Mouse (Mus musculus): ENCODE data around the gene Klhdc3.
A peak's percentile ranks its signal among the peaks of the same experiment; 100 is the strongest.

DNA sequence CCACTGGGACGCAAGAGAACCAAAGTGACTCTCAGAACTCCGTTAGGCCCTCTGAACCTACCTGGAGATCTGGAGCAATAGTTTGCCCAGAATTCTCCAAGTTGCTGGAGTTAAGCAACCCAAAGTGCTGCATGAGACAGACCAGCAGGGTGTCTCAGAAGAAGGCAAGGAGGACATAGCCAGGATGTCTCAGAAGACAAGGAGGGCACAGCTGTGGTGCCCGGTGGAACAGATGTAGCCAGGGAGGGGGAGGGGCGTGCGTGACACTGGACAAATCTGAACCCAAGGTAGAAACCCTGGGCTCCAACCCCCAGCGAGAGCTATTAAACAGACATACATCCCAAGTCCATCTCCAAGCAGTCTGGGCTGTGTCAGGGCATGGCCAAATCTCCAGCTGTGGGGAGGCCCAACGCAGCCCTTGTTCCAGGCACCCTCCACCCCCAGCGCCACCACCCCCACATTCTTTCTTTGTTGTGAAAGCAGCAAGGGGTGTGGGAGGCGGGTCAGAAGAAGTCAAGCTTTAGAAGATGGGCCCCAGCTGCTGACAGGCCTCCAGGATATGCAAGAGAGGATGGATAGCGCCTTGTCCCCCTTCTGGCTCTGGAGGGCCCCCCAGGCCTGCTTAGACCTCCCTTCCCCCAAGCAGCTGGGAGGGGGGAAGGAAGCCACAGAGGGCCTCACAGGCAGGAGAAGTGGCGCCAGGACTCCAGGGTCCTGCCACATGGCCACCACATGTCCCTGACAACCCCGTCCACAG lies 50.9 kb downstream of the Klhdc3 start:
- TF ChIP-seq POLR2A (IDR thresholded peaks at IDR 0.05; ENCODE audit: low read depth, low read length) (no peak), ZMIZ1 (IDR thresholded peaks at IDR 0.05; ENCODE audit: low read depth, low read length) (no peak), USF2 (conservative IDR thresholded peaks at IDR 0.05; ENCODE audit: low read depth, low read length) (no peak), GABPA (IDR thresholded peaks at IDR 0.05; ENCODE audit: insufficient replicate concordance, low read depth, low read length) (no peak), CTCF (conservative IDR thresholded peaks at IDR 0.05 in 1 of 2, IDR thresholded peaks at IDR 0.05 in 1 of 2; ENCODE audit: low read depth in 2 of 2, low read length in 2 of 2) (no peak), USF1 (IDR thresholded peaks at IDR 0.05; ENCODE audit: low read depth, low read length) (no peak), NRF1 (IDR thresholded peaks at IDR 0.05; ENCODE audit: low read depth, low read length) (no peak), ZNF384 (IDR thresholded peaks at IDR 0.05; ENCODE audit: low read depth, low read length) (no peak), CHD2 (IDR thresholded peaks at IDR 0.05; ENCODE audit: low read length) (0 out of 2 replicates have a peak, but pooled peaks have one; percentile 25), EP300 (IDR thresholded peaks at IDR 0.05; ENCODE audit: low read length) (no peak), MXI1 (IDR thresholded peaks at IDR 0.05; ENCODE audit: low read depth, low read length) (no peak), E2F4 (IDR thresholded peaks at IDR 0.05; ENCODE audit: insufficient replicate concordance, low read depth, low read length) (no peak), RAD21 (IDR thresholded peaks at IDR 0.05; ENCODE audit: low read depth, low read length) (no peak)

Measured in CH12.LX (cell line).